Mouse (Mus musculus) gastrocnemius, adult 2 months (tissue): ENCODE results near the gene Spg7. TPM values are rescaled to one million over a fixed set of nuclear protein-coding genes. Genes with fewer than 3 reads are reported as not detected.
A peak's percentile ranks its signal among the peaks of the same experiment; 100 is the strongest.
"Not testable (repeated sequence)": the region's sequence is repeated elsewhere in the genome, so short reads cannot be mapped to it uniquely, and the experiment has no call there.

Experiments used
- DNase-seq: peaks from one replicate; pipeline ENCODE4 v3.0.0; 2022
- H3K27ac ChIP-seq: fragments of 200-600 bp; 2 replicates; pipeline ENCODE4 v1.8.1; 2022; ENCODE audit warnings: mild to moderate bottlenecking
- H3K4me3 ChIP-seq: fragments of 200-600 bp; 2 replicates; pipeline ENCODE4 v1.8.1; 2022; ENCODE audit warnings: mild to moderate bottlenecking, moderate library complexity
- CTCF ChIP-seq: fragments of 200-600 bp; IDR thresholded peaks from 2 replicates; pipeline ENCODE4 v1.8.1; 2022; ENCODE audit warnings: antibody characterized with exemption, mild to moderate bottlenecking, moderate library complexity
- intact Hi-C: fragments of 180-260 bp; cut with DNase I; formaldehyde crosslinking; loops from one replicate; pipeline ENCODE4 v1.15.1; 2025
- total RNA-seq, 2 experiments: library from RNA; stranded (reverse); gene quantifications; 2 replicates each; pipeline ENCODE4 v1.2.3; 2021

The Spg7 gene
- total RNA-seq, 2 experiments from 2014 or later, result 67.4 to 74.9 TPM

DNA sequence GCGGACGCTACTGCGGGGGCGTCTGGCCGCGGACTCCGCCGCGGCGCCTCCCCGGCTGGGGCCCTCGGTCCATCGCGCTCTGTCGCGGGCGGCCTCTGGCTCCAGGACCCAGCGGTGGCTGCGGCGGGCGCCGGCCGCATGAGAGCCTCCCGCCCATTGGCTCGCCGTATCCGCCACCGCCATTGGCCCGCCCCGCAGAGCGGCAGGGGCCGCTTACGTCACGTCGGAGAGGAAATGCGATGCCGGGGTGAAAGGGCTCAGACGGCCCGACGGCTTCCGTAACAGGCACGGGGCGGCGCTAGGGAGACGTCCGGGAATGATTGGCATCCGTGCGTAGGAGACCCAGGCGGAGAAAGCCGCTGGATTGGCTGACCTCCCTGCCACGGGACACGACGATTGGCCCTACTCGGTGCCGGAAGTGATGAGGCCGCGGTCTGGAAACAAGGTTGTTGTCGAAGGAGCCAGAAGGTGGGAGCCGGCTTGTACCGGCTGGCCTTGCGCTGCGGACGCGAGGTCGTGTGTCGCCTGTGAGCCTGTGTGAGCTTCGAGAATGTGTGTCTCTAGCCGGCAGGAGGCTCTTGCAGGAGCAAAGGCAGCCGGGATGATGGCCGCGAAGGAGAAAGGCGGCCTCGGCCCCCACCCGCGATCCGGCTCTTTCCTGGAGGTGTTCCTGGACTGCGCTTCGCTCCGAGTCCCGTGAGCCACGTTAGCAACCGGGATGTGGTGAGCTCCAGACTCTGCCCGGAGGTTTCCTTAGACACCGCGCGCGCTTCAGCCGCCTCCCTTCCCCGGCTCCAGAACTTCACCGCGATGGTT is 20.4 kb upstream of the Spg7 start, which contains the start of gene Ankrd11:
Gene Ankrd11, minus strand, starts transcription at position 120 of the 816 bp plus-strand sequence.
- peak within 1 kb of the TSS; percentile 98 for H3K4me3 ChIP-seq
- peak within 1 kb of the TSS; percentile 95 for H3K27ac ChIP-seq
- intact Hi-C loops, result loop anchor here (1.0 kb wide), 1 partner anchor 136 kb away; no protein-coding TSS in a partner anchor
- DNase-seq, result peak; percentile 100
- TF ChIP-seq CTCF, result peak; percentile 23; the same call in 1 of the 2 replicates

DNA sequence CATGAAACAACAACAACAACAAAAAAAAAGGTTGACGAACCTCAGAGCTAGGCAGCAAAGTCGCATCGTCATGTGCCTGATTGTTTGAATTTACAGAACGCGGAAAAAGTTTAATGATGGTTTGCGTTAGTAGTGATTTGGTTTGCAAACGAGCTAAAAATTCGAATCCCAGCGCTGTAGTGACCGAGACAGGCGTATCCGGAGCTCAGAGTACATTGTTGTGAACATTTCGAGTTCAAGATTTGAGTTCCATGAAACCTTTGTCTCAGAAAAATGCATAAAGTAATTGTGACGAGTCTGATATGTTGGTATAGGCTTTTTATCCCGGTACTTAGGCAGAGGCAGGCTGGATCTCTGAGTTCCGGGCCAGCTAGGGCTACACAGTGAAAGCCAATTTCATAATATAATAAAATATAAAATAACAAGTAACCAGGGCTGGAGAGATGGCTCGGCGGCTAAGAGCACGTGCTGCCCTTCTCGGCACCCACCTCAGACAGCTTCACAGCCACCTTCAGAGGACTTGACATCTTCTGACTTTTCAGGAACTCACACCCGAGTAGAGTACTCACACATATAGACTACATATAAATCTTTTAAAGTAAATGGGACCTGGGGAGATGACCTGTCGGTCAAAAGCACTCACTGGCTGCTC is 19.6 kb upstream of the Spg7 start:
- DNase-seq, result no peak
- no peak for TF ChIP-seq CTCF
- Histone ChIP-seq H3K4me3 (peak overlapping the region; percentile 81), H3K27ac (peak overlapping the region; percentile 95)
- intact Hi-C loops, result loop anchor here (1.0 kb wide), 1 partner anchor 137 kb away; no protein-coding TSS in a partner anchor

DNA sequence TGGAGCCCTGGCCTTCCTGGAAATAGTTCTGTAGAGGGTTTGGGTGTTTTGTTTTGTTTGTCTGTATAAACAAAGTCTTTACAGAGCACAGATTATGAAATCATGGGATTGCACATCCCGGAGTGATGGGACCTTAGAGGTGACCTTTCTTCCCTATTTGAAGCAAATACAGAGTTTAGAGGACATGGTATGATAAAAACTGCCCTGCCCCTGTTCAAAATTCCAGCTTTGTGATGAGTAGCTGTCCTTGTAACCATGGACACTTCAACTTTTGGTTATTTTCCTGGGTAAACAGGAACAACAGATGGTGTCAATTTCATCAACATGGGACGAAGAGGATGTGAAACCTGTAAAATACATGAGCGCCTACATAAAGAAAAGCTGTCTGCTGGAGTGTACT is 18.8 kb upstream of the Spg7 start:
- peak overlapping the region; percentile 95; the same call in 1 of the 2 replicates for H3K27ac ChIP-seq
- no peak for DNase-seq
- no peak overlapping the region; the same call in 1 of the 2 replicates for H3K4me3 ChIP-seq
- intact Hi-C loops, result no loop called here
- TF ChIP-seq CTCF, result no peak

DNA sequence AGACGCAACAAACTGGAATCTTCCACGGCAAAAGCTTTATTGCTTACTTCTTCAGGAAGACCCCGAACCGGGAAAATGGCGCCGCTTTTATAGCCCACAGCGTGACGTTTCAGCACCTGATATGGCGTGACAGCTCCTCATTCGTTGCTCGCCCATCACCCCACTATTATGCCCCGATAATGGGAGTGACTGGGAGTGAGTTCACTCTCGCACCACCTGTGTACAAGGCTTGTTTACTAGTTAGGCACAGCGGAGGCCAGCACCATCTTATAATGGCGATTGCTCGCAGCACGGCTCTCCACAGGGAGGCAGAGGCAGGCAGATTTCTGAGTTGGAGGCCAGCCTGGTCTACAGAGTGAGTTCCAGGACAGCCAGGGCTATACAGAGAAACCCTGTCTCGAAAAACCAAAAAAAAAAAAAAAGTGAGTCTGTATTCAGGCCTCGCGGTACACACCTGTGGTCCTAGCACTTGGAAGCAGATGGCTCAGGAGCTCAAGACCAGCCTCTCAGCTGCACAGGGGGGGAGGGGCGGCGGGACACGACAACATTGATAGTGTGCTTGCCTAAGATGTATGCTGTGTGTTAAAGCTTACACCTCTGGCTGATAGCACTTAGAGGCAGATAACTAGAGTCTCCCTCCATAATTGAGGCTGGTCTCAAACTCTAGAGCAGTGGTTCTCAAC is 17.9 kb upstream of the Spg7 start:
- intact Hi-C loops, H3K27ac ChIP-seq: not testable (repeated sequence)

DNA sequence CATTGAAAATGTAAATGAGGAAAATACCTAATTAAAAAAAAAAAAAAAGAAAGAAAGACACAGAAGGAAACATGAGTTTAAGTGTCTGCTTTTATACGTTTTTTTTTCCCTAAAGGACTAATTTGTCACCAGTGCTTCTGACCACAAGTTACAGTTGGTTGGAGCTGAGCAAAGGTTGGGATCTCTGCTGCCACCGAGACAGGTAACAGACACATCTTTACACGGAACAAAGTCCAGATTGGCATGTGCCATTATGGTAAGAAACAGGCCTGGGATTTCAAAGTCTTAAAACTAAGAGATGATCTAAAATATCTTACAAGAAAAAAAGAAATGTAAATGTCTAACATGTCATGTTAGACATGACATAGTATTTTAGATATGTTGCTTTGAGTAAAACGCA is 16.0 kb upstream of the Spg7 start:
- intact Hi-C loops, result loop anchor here (2.0 kb wide), 1 partner anchor 18 kb away; no protein-coding TSS in a partner anchor
- no peak for TF ChIP-seq CTCF
- no peak for DNase-seq
- Histone ChIP-seq H3K27ac (no peak overlapping the region), H3K4me3 (no peak overlapping the region)

More for the DNA sequence above, 17.9 kb upstream of the Spg7 start:
- not testable (repeated sequence) for H3K4me3 ChIP-seq, DNase-seq

DNA sequence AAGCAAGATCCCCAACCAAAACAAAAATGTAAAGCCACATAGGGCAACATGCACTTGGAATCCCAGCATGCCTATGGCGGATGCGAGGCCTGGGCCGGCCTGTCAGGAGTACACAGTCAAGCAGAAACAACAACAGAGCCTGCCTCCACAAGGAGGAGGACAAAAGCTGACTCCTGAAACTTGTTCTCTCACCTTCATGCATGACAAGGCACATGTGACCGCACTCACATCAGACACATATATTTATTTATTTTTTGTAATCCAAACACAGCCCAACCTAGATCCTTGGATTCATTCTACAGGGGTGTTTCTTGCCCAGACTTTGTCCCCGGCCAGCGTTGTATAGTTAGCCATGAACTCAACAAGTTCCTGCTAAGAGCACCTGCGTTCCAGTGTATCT is 14.9 kb upstream of the Spg7 start:
- DNase-seq, result no peak
- intact Hi-C loops, result loop anchor here (2.0 kb wide), 1 partner anchor 17 kb away; no protein-coding TSS in a partner anchor
- H3K4me3 ChIP-seq, result no peak overlapping the region
- no peak overlapping the region for H3K27ac ChIP-seq
- no peak for TF ChIP-seq CTCF

DNA sequence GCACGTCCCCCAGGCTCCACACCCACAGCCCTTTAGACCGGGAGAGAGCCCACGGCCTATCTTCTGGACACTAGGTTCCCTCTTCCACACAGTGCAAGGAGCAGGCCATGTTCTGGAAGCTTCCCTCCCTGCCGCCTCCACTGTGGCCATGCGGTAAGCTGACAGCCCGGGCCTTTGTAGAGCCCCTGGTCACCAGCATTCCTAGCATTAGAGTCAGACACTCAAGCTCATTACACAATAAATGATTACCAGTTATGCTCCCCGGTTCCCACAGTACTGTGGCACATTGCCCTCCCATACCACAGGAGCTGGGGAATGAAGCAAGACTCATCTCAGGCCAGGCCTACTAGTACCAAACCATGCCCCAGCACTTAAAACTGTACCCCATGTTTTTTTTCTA is 14.3 kb upstream of the Spg7 start:
- Histone ChIP-seq H3K27ac (no peak overlapping the region), H3K4me3 (no peak overlapping the region)
- no peak for DNase-seq
- TF ChIP-seq CTCF, result no peak
- intact Hi-C loops, result no loop called here

DNA sequence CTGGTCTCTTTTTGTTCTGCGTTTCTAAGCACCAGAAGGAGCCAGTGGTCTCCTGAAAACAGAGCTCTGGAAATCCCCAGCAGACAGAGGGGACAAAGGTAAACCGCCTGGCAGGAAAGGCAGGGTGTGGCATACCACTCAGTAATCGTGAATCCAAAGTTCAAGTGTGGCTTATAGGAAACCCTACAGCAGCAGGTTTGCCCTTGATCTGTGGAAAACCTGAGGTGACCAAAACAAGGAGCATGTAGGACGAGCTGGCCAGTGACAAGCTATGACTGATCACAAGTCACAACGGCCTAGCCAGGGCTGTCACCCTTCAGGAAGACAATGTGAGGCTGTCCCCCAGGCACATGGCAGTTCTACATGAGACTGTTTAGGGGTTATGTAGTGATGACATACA is 11.3 kb upstream of the Spg7 start:
- Histone ChIP-seq H3K27ac (no peak overlapping the region), H3K4me3 (no peak overlapping the region)
- no peak for DNase-seq
- intact Hi-C loops, result no loop called here
- no peak for TF ChIP-seq CTCF

DNA sequence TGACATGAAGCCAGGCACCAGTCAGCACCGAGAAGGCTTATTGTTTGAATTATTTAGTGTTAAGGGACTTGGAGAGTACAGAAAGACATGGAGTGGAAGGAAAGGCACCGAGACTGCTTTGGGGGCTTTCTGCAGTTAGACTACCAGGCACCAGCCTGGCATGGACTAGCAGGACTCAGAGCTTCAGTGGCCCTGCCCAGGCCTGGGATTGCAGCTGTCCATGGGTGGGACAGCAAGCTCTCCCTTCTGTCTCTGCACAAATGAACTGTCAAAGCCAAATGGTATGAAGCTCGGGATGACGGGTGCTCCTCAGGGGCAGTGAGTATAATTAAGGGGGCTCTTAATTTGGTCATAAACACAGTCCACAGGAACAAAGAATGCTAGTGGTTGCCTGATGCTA is 1.3 kb downstream of the Spg7 start:
- intact Hi-C loops, result loop anchor here (2.0 kb wide), 1 partner anchor 17 kb away; no protein-coding TSS in a partner anchor
- H3K27ac ChIP-seq, result peak overlapping the region; percentile 93
- DNase-seq, result no peak
- TF ChIP-seq CTCF, result no peak
- peak overlapping the region; percentile 83 for H3K4me3 ChIP-seq

DNA sequence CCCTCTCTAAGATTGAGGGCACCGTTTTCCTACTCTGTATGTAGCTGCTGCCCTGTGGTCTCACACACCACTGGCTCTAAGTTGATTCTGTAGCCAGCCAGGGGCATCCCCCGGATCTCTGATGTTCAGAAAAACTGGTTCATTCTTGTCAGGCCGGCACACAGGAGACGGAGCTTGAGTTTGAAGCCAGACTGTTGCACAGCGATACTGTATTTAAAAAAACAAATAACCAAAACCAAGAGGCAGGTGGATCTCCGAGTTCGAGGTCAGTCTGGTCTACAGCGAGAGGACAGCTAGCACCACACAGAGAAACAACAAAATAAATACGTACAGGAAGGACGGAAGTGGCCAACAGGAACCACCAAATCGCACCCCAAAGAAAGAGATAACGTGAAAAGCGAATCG is 2.1 kb downstream of the Spg7 start:
- DNase-seq, result no peak
- peak overlapping the region; percentile 93 for H3K27ac ChIP-seq
- intact Hi-C loops, result loop anchor here (1.0 to 5.0 kb wide), 3 partner anchors 18 to 213 kb away; no protein-coding TSS in a partner anchor
- H3K4me3 ChIP-seq, result peak overlapping the region; percentile 83
- TF ChIP-seq CTCF, result no peak

DNA sequence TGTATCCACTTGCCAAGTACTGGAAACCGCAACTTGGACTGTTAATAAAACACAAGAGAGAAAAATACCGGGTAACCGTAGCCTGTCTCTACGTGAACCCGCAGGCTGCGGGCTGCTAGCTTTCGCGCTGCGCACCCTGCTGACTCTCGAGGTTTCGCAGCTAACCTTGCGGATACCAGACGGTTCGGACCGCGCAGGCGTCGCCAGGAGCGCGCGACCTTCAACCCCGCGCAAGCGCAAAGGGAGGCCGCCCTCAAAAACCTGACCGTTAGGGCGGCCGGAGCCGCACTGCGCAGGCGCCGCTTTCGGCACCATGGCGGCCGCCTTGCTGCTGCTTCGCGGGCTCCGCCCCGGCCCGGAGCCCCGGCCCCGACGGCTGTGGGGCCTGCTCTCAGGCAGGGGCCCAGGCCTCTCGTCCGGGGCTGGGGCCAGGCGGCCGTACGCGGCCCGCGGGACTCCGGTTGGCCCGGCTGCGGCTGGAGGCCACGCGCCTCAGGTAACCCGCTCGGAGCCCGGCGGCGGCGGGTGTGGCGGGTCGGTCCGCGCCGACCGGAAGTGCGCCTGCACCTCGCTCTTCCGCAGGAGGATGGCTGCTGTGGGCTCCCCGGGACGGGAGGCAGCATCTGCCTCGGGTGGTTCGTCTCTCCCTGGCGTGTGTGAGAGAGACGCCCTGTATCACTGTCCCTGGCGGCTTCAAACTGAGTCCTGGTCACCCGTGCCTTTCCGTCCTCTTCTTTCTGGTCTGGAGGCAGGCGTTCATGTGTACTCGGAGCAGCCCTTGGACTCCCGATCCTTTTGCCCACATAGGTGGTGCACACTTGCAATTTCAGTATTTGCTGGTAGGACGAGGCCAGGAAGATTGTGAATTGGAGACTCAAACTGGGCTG is 2.7 kb downstream of the Spg7 start:
- intact Hi-C loops, result loop anchor here (1.0 to 5.0 kb wide), 3 partner anchors 19 to 213 kb away; no protein-coding TSS in a partner anchor
- peak; percentile 99 for DNase-seq
- Histone ChIP-seq H3K27ac (peak overlapping the region; percentile 93), H3K4me3 (peak overlapping the region; percentile 83)
- TF ChIP-seq CTCF, result peak; percentile 76
